Mouse (Mus musculus) heart, embryonic 10.5 days (tissue): Measurements from ENCODE around the gene Mgat5. TPM values are rescaled to one million over a fixed set of nuclear protein-coding genes. Genes with fewer than 3 reads are reported as not detected.

Source experiments
- DNase-seq: peaks from one replicate; pipeline ENCODE4 v3.0.0-alpha.2; 2017; ENCODE audit warnings: low spot score
- H3K27ac ChIP-seq: fragments of 300-500 bp; sonication (generic); 2 replicates; pipeline ENCODE4 v1.5.1; 2016; ENCODE audit warnings: mild to moderate bottlenecking
- H3K27me3 ChIP-seq: fragments of 300-500 bp; sonication (generic); 2 replicates; pipeline ENCODE4 v1.6.1; 2016; ENCODE audit warnings: mild to moderate bottlenecking; ENCODE audit not compliant: poor library complexity, insufficient read depth, severe bottlenecking
- H3K36me3 ChIP-seq: fragments of 300-500 bp; sonication (generic); 2 replicates; pipeline ENCODE4 v1.6.1; 2016; ENCODE audit warnings: mild to moderate bottlenecking, moderate library complexity
- H3K4me1 ChIP-seq: fragments of 300-500 bp; sonication (generic); 2 replicates; pipeline ENCODE4 v1.6.1; 2016; ENCODE audit warnings: mild to moderate bottlenecking
- H3K4me3 ChIP-seq: fragments of 300-500 bp; sonication (generic); 2 replicates; pipeline ENCODE4 v1.5.1; 2016; ENCODE audit warnings: mild to moderate bottlenecking, moderate library complexity
- H3K9me3 ChIP-seq: fragments of 300-500 bp; sonication (generic); 2 replicates; pipeline ENCODE4 v1.6.1; 2016; ENCODE audit warnings: mild to moderate bottlenecking, moderate library complexity
- WGBS: fragments of 180-500 bp; shearing (Covaris S2); methylation state at CpG from one replicate; pipeline ENCODE4 v1.1.7; 2016; 5-methylcytosine and 5-hydroxymethylcytosine counted together
- polyA plus RNA-seq: library from polyadenylated mRNA; unstranded; fragments of >200 nt; fragmentation: Nextera tagmentation; extraction: Ambion mirVana; gene quantifications from 2 replicates; pipeline ENCODE4 v1.2.1, GENCODE M21; 2016

The Mgat5 gene
- polyA plus RNA-seq, 1 experiment from 2014 or later: 3.5 TPM

GRCm38 (mm10) chr1:127273363-127273762, 68.5 kb downstream of the Mgat5 start:
- 57% methylated on average over 5 of the region's 5 CpGs for WGBS
- Histone ChIP-seq H3K27ac (peak overlapping the region; percentile 87), H3K4me1 (peaks cover 15% of the 10 kb centered on the region), H3K9me3 (no peaks in the 10 kb centered on the region), H3K36me3 (no peaks in the 10 kb centered on the region), H3K4me3 (no peak overlapping the region), H3K27me3 (no peaks in the 10 kb centered on the region)
- no peak for DNase-seq

- H3K27me3 ChIP-seq: no peaks in the 10 kb centered on the region
- no peak overlapping the region for H3K4me3 ChIP-seq
- no peaks in the 10 kb centered on the region for H3K36me3 ChIP-seq
- no peak overlapping the region for H3K27ac ChIP-seq
- WGBS: 90% methylated on average over 3 of the region's 3 CpGs
- H3K4me1 ChIP-seq: peaks cover 15% of the 10 kb centered on the region
- DNase-seq: no peak
- no peaks in the 10 kb centered on the region for H3K9me3 ChIP-seq
These were observed 70.9 kb downstream of the Mgat5 start for GRCm38 (mm10) chr1:127275572-127276324.

GRCm38 (mm10) chr1:127278067-127278466, 73.3 kb downstream of the Mgat5 start:
- 95% methylated on average over 3 of the region's 3 CpGs for WGBS
- no peaks in the 10 kb centered on the region for H3K36me3 ChIP-seq
- DNase-seq: no peak
- H3K27me3 ChIP-seq: no peaks in the 10 kb centered on the region
- peaks cover 9% of the 10 kb centered on the region for H3K4me1 ChIP-seq
- no peak overlapping the region for H3K4me3 ChIP-seq
- no peaks in the 10 kb centered on the region for H3K9me3 ChIP-seq
- H3K27ac ChIP-seq: no peak overlapping the region

DNA sequence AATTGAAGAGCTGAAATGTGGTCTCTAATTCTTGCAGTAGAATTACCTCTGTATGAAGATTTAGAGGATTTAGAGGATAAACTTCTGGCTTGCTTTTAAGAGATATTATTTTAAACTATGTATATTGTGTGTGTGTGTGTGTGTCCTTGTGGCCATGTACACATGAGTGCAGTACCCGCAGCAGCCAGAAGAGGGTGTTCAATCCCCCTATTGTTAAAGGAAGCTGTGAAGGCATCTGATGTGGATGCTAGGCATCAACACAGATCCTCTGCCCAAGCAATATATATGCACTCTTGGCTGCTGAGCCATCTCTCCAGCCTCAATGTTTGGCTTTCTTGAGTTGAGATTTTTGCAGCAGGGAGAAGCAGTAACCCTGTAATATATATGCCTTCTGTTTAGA, 75.4 kb downstream of the Mgat5 start:
- Histone ChIP-seq H3K4me1 (no peaks in the 10 kb centered on the region), H3K4me3 (no peak overlapping the region), H3K36me3 (no peaks in the 10 kb centered on the region), H3K27me3 (no peaks in the 10 kb centered on the region), H3K27ac (no peak overlapping the region), H3K9me3 (no peaks in the 10 kb centered on the region)
- WGBS: 89% methylated on average over 1 of the region's 1 CpGs
- DNase-seq: no peak

DNA sequence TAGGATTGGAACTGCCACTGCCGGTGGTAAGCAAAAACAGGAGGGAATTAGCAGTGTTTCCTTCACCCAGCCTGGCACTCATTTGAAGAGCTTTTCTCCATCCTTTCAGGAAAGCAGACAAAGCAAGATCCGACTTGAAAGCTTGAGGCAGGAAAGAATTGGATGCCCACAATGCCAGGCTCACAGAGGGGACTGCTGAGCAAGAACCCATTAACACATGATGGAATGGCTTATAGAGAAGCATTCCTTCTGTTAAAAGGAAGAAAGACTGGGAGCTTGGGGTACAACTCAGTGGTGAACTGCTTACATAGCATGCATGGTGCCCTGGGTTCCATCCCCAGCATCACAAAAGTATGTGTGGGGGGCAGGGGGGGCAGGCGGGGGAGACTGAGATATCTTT, 80.2 kb downstream of the Mgat5 start:
- Histone ChIP-seq H3K9me3 (no peaks in the 10 kb centered on the region), H3K4me3 (no peak overlapping the region), H3K36me3 (peaks cover 5% of the 10 kb centered on the region), H3K27me3 (no peaks in the 10 kb centered on the region), H3K27ac (no peak overlapping the region), H3K4me1 (no peaks in the 10 kb centered on the region)
- no peak for DNase-seq
- WGBS: 70% methylated on average over 3 of the region's 3 CpGs

DNA sequence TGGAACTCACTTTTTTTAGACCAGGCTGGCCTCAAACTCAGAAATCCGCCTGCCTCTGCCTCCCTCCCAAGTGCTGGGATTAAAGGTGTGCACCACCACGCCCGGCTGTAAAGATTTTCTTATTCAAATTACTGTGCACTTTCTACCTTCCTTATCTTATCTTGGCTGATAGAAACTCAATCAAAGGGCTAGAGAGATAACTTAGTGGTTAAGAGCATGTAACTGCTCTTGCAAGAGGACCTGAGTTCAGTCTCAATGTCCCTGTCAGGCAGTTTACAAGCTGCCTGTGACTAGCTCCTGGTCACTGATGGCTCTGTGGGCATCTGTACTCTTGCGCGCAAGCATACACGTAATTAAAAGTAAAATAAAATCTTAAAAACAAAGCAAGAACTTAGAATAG, 82.7 kb downstream of the Mgat5 start:
- no peak overlapping the region for H3K4me3 ChIP-seq
- no peak for DNase-seq
- H3K9me3 ChIP-seq: no peaks in the 10 kb centered on the region
- H3K4me1 ChIP-seq: no peaks in the 10 kb centered on the region; the same call in 1 of the 2 replicates
- H3K27ac ChIP-seq: no peak overlapping the region
- no peaks in the 10 kb centered on the region for H3K27me3 ChIP-seq
- WGBS: 79% methylated on average over 6 of the region's 6 CpGs
- H3K36me3 ChIP-seq: peaks cover 5% of the 10 kb centered on the region

GRCm38 (mm10) chr1:127290879-127291278, 86.1 kb downstream of the Mgat5 start:
- Histone ChIP-seq H3K36me3 (peaks cover 5% of the 10 kb centered on the region), H3K4me3 (no peak overlapping the region), H3K9me3 (no peaks in the 10 kb centered on the region), H3K27me3 (no peaks in the 10 kb centered on the region), H3K27ac (no peak overlapping the region), H3K4me1 (no peaks in the 10 kb centered on the region; the same call in 1 of the 2 replicates)
- whole genome bisulfite sequencing: 81% methylated on average over 9 of the region's 9 CpGs
- DNase-seq: no peak

DNA sequence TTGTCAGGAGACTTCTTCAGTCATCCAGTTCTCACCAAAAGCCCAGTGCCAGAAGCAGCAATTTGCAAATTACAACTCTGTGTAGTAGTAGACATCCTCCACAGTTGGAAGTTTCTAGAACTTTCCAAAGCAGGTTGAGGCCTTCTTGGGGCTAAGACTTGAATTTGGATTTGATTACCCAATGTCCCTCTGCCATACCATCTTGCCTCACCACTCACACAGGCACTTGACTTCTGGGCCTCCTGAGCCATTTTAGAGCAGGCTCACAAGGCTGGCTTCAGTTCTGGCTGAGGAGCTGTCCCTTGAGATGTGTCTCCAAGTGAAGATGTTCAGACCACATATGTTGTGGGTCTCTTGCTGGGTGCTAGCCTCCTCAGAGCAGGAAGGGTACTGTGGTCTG, 86.9 kb downstream of the Mgat5 start:
- Histone ChIP-seq H3K27ac (no peak overlapping the region), H3K4me1 (no peaks in the 10 kb centered on the region; the same call in 1 of the 2 replicates), H3K4me3 (no peak overlapping the region), H3K27me3 (no peaks in the 10 kb centered on the region), H3K9me3 (no peaks in the 10 kb centered on the region), H3K36me3 (peaks cover 4% of the 10 kb centered on the region)
- DNase-seq: no peak

DNA sequence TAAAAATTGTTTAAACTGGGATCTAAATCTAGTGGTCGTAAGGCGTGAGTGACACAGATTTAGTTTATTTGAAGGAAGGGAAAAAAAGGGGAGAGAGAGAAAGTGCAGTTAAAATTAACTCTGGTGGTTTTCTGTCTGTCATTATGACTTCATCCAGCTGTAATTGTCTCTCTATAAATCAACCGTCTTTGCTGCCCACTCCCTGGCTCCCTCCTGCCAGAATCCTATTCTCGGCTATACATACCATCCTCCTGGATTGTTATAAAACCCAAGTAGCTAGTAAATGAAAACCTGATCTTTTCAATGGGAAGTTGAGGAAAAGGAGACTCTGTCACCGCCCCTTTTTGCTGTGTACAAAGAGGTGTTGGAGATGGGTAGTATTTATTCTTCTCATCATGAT, 88.5 kb downstream of the Mgat5 start:
- no peak overlapping the region for H3K4me3 ChIP-seq
- WGBS: 75% methylated on average over 5 of the region's 5 CpGs

GRCm38 (mm10) chr1:127296815-127297214, 92.0 kb downstream of the Mgat5 start:
- Histone ChIP-seq H3K36me3 (no peaks in the 10 kb centered on the region), H3K4me1 (no peaks in the 10 kb centered on the region; the same call in 1 of the 2 replicates), H3K9me3 (no peaks in the 10 kb centered on the region), H3K27me3 (no peaks in the 10 kb centered on the region), H3K4me3 (no peak overlapping the region), H3K27ac (no peak overlapping the region)
- no peak for DNase-seq
- WGBS: 74% methylated on average over 3 of the region's 3 CpGs

More for the DNA sequence above, 88.5 kb downstream of the Mgat5 start:
- H3K27me3 ChIP-seq: no peaks in the 10 kb centered on the region
- no peak for DNase-seq
- no peak overlapping the region for H3K27ac ChIP-seq
- H3K4me1 ChIP-seq: no peaks in the 10 kb centered on the region; the same call in 1 of the 2 replicates
- no peaks in the 10 kb centered on the region for H3K9me3 ChIP-seq
- H3K36me3 ChIP-seq: no peaks in the 10 kb centered on the region

- Histone ChIP-seq H3K4me3 (no peak overlapping the region), H3K27ac (no peak overlapping the region), H3K36me3 (no peaks in the 10 kb centered on the region), H3K4me1 (peaks cover 9% of the 10 kb centered on the region; the same call in 1 of the 2 replicates), H3K27me3 (no peaks in the 10 kb centered on the region), H3K9me3 (no peaks in the 10 kb centered on the region)
- DNase-seq: no peak
- WGBS: 76% methylated on average over 1 of the region's 1 CpGs
These were observed 95.0 kb downstream of the Mgat5 start for GRCm38 (mm10) chr1:127299774-127300173.

DNA sequence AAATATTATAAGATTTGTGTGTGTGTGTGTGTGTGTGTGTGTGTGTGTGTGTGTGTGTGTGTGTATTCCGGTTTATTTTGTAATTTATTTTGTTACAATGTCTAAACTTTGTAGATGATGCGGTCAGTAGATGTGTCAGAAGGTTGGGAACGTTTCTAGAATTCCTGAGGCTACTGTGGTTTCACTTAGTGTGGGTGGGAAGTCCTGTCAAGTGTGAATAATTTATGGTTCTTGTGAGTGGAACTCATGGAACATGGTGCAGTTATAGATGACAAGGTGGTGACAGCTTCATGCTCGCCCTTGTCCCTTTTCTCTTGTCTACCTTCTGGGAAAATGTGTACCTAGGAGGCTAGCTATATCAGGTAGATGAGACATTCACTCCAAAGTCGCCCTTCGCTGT, 96.2 kb downstream of the Mgat5 start:
- no peak for DNase-seq
- H3K36me3 ChIP-seq: no peaks in the 10 kb centered on the region
- H3K4me3 ChIP-seq: no peak overlapping the region
- no peak overlapping the region for H3K27ac ChIP-seq
- 85% methylated on average over 6 of the region's 6 CpGs for WGBS
- no peaks in the 10 kb centered on the region for H3K27me3 ChIP-seq
- H3K9me3 ChIP-seq: no peaks in the 10 kb centered on the region
- H3K4me1 ChIP-seq: peaks cover 9% of the 10 kb centered on the region; the same call in 1 of the 2 replicates

GRCm38 (mm10) chr1:127302620-127303019, 97.8 kb downstream of the Mgat5 start:
- H3K4me3 ChIP-seq: no peak overlapping the region
- no peaks in the 10 kb centered on the region for H3K27me3 ChIP-seq
- DNase-seq: no peak
- no peaks in the 10 kb centered on the region for H3K9me3 ChIP-seq
- H3K36me3 ChIP-seq: 0 out of 2 replicates have a peak, but pooled peaks cover 5% of the 10 kb centered on the region
- 80% methylated on average over 2 of the region's 2 CpGs for WGBS
- peaks cover 9% of the 10 kb centered on the region; the same call in 1 of the 2 replicates for H3K4me1 ChIP-seq
- H3K27ac ChIP-seq: no peak overlapping the region
